In the genomic region with DNA sequence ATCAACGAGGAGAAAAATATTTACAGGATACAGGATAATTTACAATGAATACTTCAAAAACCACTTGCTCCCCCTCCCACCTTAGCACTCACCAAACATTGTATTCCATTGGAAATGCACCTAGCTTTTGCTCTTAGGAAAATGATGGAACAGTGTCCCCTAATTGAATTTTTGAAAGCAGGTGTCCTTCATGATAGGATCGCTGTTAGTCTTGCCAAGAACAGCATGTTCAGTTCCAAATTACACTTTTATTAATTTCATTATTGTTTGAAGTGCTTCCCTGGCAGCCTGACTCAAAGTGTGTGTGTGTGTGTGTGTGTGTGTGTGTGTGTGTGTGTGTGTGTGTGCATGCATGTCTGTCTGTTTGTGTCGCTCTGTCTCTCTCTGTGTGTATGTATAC, we compare ENCODE assay signal across 17 mouse cellular contexts.
DNase-seq lines count a peak whose midpoint lies in the region; ATAC-seq and TF ChIP-seq lines count a peak whose summit lies in the region.
"Had no signal": no experiment of that assay in that cellular context is flagged by ENCODE, and none has a peak within 500 bp of the region (broad histone marks: within the 10 kb centered on the region; RNA-seq: fewer than 3 reads in every experiment).

No protein-coding gene starts in this region.

- no peaks in the 10 kb centered on the region for H3K27me3 ChIP-seq in neural tube, embryonic 13.5 days
- H3K27me3 ChIP-seq in hindbrain, embryonic 13.5 days = no peaks in the 10 kb centered on the region
- H3K27me3 ChIP-seq in midbrain, embryonic 13.5 days = no peaks in the 10 kb centered on the region
- H3K27me3 ChIP-seq in lung, postnatal 0 days (replicated peaks; ENCODE audit: insufficient read depth, low read length) = no peaks in the 10 kb centered on the region

- H3K4me1 ChIP-seq in neural tube, embryonic 13.5 days (replicated peaks) = peaks cover 7% of the 10 kb centered on the region
- peaks cover 8% of the 10 kb centered on the region for H3K4me1 ChIP-seq in hindbrain, embryonic 13.5 days (replicated peaks)
- H3K4me1 ChIP-seq in midbrain, embryonic 13.5 days (replicated peaks) = peaks cover 9% of the 10 kb centered on the region
- H3K4me1 ChIP-seq in lung, postnatal 0 days (ENCODE audit: insufficient read depth, low read depth, low read length) = no peaks in the 10 kb centered on the region

- TF ChIP-seq EP300 in lung, postnatal 0 days (IDR thresholded peaks at IDR 0.05) = no peak

- H3K9ac ChIP-seq in neural tube, embryonic 13.5 days = no peak overlapping the region
- no peak overlapping the region for H3K9ac ChIP-seq in hindbrain, embryonic 13.5 days
- no peak overlapping the region for H3K9ac ChIP-seq in midbrain, embryonic 13.5 days (replicated peaks)
- no peak overlapping the region for H3K9ac ChIP-seq in lung, postnatal 0 days (replicated peaks; ENCODE audit: low read depth)

- no peak for TF ChIP-seq CTCF in lung, postnatal 0 days (IDR thresholded peaks at IDR 0.05)

- no peak overlapping the region for H3K4me2 ChIP-seq in neural tube, embryonic 13.5 days
- no peak overlapping the region for H3K4me2 ChIP-seq in hindbrain, embryonic 13.5 days
- no peak overlapping the region for H3K4me2 ChIP-seq in midbrain, embryonic 13.5 days (replicated peaks)
- no peak overlapping the region for H3K4me2 ChIP-seq in lung, postnatal 0 days (replicated peaks; ENCODE audit: low read depth, low read length)

- ATAC-seq in neural tube, embryonic 13.5 days (ENCODE audit: low read depth) = no peak; the same call in 1 of the 2 replicates
- peak; percentile 47; the same call in 1 of the 2 replicates for ATAC-seq in hindbrain, embryonic 13.5 days (ENCODE audit: low FRiP score)
- ATAC-seq in midbrain, embryonic 13.5 days = peak; percentile 10
- ATAC-seq in lung, postnatal 0 days = no peak
- ATAC-seq: activated CD4-positive, CD25-positive, alpha-beta regulatory T cell, adult 4 months; Patski had no signal

- no peaks in the 10 kb centered on the region for H3K36me3 ChIP-seq in neural tube, embryonic 13.5 days
- no peaks in the 10 kb centered on the region for H3K36me3 ChIP-seq in hindbrain, embryonic 13.5 days
- no peaks in the 10 kb centered on the region for H3K36me3 ChIP-seq in midbrain, embryonic 13.5 days
- H3K36me3 ChIP-seq in lung, postnatal 0 days (ENCODE audit: insufficient read depth, low read length) = no peaks in the 10 kb centered on the region

- peak overlapping the region; percentile 23; the same call in 1 of the 2 replicates for H3K27ac ChIP-seq in neural tube, embryonic 13.5 days (replicated peaks)
- peak overlapping the region; percentile 35; the same call in 1 of the 2 replicates for H3K27ac ChIP-seq in hindbrain, embryonic 13.5 days
- H3K27ac ChIP-seq in midbrain, embryonic 13.5 days = peak overlapping the region; percentile 61
- no peak overlapping the region for H3K27ac ChIP-seq in lung, postnatal 0 days (ENCODE audit: low read length)
- H3K27ac ChIP-seq: gastrocnemius, adult 2 months had no signal

- WGBS in neural tube, embryonic 13.5 days = 55% methylated on average over 3 of the region's 3 CpGs
- WGBS in hindbrain, embryonic 13.5 days = 48% methylated on average over 3 of the region's 3 CpGs
- WGBS in midbrain, embryonic 13.5 days = 48% methylated on average over 3 of the region's 3 CpGs
- 78% methylated on average over 3 of the region's 3 CpGs for WGBS in lung, postnatal 0 days

- no peak for DNase-seq in neural tube, embryonic 10.5 days (ENCODE audit: extremely low spot score, low spot score)
- no peak for DNase-seq in thymus, postnatal 0 days (ENCODE audit: low spot score)
- DNase-seq in lung, postnatal 0 days (ENCODE audit: low spot score) = no peak
- no peak for DNase-seq in testis, postnatal 10 days (ENCODE audit: low spot score)
- DNase-seq: adrenal gland, postnatal 25 days; cerebellum, adult 2 months; gastrocnemius, adult 2 months; kidney, adult 18-20 months; kidney, postnatal 14 days; liver; lung, adult 18-20 months; lung, postnatal 36 days had no signal

- H3K4me3 ChIP-seq in neural tube, embryonic 13.5 days = no peak overlapping the region
- H3K4me3 ChIP-seq in hindbrain, embryonic 13.5 days = no peak overlapping the region
- H3K4me3 ChIP-seq in midbrain, embryonic 13.5 days (replicated peaks) = no peak overlapping the region
- H3K4me3 ChIP-seq in lung, postnatal 0 days (ENCODE audit: low read depth, low read length) = no peak overlapping the region
- H3K4me3 ChIP-seq: gastrocnemius, adult 2 months had no signal

- no peaks in the 10 kb centered on the region for H3K9me3 ChIP-seq in neural tube, embryonic 13.5 days
- no peaks in the 10 kb centered on the region for H3K9me3 ChIP-seq in hindbrain, embryonic 13.5 days
- no peaks in the 10 kb centered on the region for H3K9me3 ChIP-seq in midbrain, embryonic 13.5 days
- no peaks in the 10 kb centered on the region for H3K9me3 ChIP-seq in lung, postnatal 0 days (ENCODE audit: low read length)

Comparison
In these comparisons a context has a peak if more than half of its experiments do, and no peak if none do; other contexts are left out.
1. ATAC-seq: peak in hindbrain, embryonic 13.5 days (single experiment) and midbrain, embryonic 13.5 days (single experiment); none in neural tube, embryonic 13.5 days (single experiment) and lung, postnatal 0 days (single experiment).